Mouse (Mus musculus) effector memory CD4-positive, alpha-beta T cell, adult 5 months (primary cell): ENCODE data around the gene Nlrp9c. TPM values are rescaled to one million over a fixed set of nuclear protein-coding genes. Genes with fewer than 3 reads are reported as not detected.

ENCODE experiments used
- polyA plus RNA-seq: library from polyadenylated mRNA; unstranded; fragments of 100-300 nt; shearing (Covaris generic); gene quantifications from one replicate; pipeline ENCODE4 v1.2.1, GENCODE M21; 2017

Gene Nlrp9c
- polyA plus RNA-seq, result 0.12 TPM

DNA sequence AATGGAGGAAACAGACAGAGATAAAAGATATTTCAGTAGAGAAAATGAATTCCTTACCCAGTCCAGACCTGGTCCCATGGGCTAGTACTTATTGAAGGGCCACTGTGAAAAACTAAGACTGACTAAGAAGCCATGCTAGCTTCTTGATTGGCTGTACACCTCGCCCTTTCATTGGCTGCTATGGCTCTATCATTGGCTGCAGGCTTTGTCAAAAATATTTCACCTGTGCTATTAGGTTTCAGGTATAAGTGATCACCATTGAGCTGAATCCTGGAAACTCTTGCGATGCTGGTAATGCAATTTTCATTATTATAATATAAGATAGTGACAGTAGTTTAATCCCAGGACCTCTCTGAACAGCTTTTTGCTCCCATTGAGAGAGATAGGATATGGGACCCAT is at the start of gene Nlrp9c:
Gene Nlrp9c, minus strand, starts transcription at position 101 of the 400 bp plus-strand sequence.

DNA sequence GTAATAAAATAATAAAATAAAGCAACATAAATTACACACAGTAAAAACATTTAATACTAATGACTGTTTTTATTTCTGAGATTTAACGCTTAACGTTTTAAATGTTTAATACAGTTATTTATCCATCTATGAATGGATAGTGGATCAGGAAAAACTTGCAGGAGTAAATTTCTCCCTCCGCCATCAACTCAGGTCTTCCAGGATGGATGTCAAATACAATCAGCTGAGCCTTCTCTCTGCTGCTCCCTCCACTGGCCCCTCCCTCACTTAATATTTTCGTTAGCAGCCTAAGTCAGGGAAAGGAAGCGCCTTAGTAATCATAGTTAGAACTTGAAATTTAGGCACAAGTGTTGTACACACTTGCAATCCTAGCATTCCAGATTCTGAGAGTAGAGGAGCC is 31.3 kb upstream of the Nlrp9c start, which contains the start of gene Nlrp4a:
Gene Nlrp4a, plus strand, starts transcription at position 301 of the 400 bp plus-strand sequence.

GRCm38 (mm10) chr7:26306926-26307325 is 96.6 kb downstream of the Nlrp9c start, which contains the start of gene Cyp2a4:
TSS of gene Cyp2a4 (plus strand) at chr7:26307169.

Other genes starting within 250 kb of the Nlrp9c start
- not detected for gene Cyp2b9, start 230.3 kb downstream of the Nlrp9c start, polyA plus RNA-seq
- gene Vmn1r184, start 143.4 kb downstream of the Nlrp9c start, polyA plus RNA-seq, result 0.62 TPM
- gene Cyp2a4, start 96.5 kb downstream of the Nlrp9c start, polyA plus RNA-seq, result not detected
- gene Nlrp4a, start 31.4 kb upstream of the Nlrp9c start, polyA plus RNA-seq, result not detected
- not detected for gene Nlrp9a, start 131.3 kb upstream of the Nlrp9c start, polyA plus RNA-seq
- gene Vmn1r185, start 214.8 kb upstream of the Nlrp9c start, polyA plus RNA-seq, result 0.22 TPM